Comparison of ENCODE assay signal across 11 mouse cellular contexts in the genomic region with DNA sequence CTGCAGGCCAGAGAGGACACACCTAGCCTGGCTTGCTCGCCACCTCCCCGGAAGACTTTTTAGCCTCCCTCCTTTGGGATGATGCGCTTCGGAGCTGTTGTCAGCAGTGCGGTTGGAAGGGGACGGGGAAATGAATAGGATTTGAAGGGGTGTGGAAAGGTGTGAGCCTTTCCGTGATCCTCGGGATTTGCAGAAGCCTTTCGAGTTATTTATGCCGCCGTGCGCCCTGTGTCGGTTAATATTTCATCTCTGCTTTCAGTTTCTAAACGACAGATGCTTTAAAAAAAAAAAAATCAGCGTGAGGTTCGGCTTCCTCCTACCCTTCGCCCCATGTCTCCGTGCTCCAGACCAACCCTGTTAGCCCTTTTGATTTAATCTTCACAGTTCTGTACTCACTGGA.
DNase-seq lines count a peak whose midpoint lies in the region; ATAC-seq and TF ChIP-seq lines count a peak whose summit lies in the region.
"Had no signal": no experiment of that assay in that cellular context is flagged by ENCODE, and none has a peak within 500 bp of the region (broad histone marks: within the 10 kb centered on the region; RNA-seq: fewer than 3 reads in every experiment).

No protein-coding gene starts in this region.

- H3K36me3 ChIP-seq in forebrain, postnatal 0 days (ENCODE audit: insufficient read depth): no peaks in the 10 kb centered on the region
- H3K36me3 ChIP-seq in forebrain, embryonic 16.5 days (ENCODE audit: control insufficient read depth, insufficient read depth): no peaks in the 10 kb centered on the region
- no peaks in the 10 kb centered on the region for H3K36me3 ChIP-seq in C2C12 (ENCODE audit: control insufficient read depth, insufficient read depth)
- H3K36me3 ChIP-seq in macrophage (ENCODE audit: inconsistent target): no peaks in the 10 kb centered on the region
- H3K36me3 ChIP-seq in forebrain, embryonic 13.5 days (ENCODE audit: poor library complexity, severe bottlenecking): no peaks in the 10 kb centered on the region

- 0 out of 2 replicates have a peak overlapping the region, but pooled peaks have one; percentile 1 for H3K4me2 ChIP-seq in forebrain, postnatal 0 days (ENCODE audit: low read depth)
- H3K4me2 ChIP-seq in forebrain, embryonic 16.5 days (ENCODE audit: low read length): no peak overlapping the region
- no peak overlapping the region for H3K4me2 ChIP-seq in forebrain, embryonic 13.5 days
- H3K4me2 ChIP-seq: liver, embryonic 11.5 days had no signal

- H3K4me1 ChIP-seq in forebrain, postnatal 0 days (ENCODE audit: insufficient read depth): no peaks in the 10 kb centered on the region
- peaks cover 13% of the 10 kb centered on the region for H3K4me1 ChIP-seq in forebrain, embryonic 16.5 days (replicated peaks; ENCODE audit: control insufficient read depth, insufficient read depth, low read length)
- no peaks in the 10 kb centered on the region for H3K4me1 ChIP-seq in forebrain, embryonic 13.5 days

- peak overlapping the region; percentile 40 for H3ac ChIP-seq in C2C12 (ENCODE audit: control insufficient read depth, insufficient read length, low read depth)

- H3K79me2 ChIP-seq in C2C12 (ENCODE audit: control insufficient read depth, insufficient read depth) (no peaks in the 10 kb centered on the region), macrophage (ENCODE audit: inconsistent target) (no peaks in the 10 kb centered on the region)

- no peaks in the 10 kb centered on the region for H3K79me3 ChIP-seq in C2C12 (ENCODE audit: low read depth)

- no peaks in the 10 kb centered on the region for H3K27me3 ChIP-seq in forebrain, postnatal 0 days (ENCODE audit: insufficient read depth, low read length)
- H3K27me3 ChIP-seq in forebrain, embryonic 16.5 days (replicated peaks; ENCODE audit: control insufficient read depth, insufficient read depth, low read length): no peaks in the 10 kb centered on the region
- no peaks in the 10 kb centered on the region for H3K27me3 ChIP-seq in C2C12 (ENCODE audit: control insufficient read depth, insufficient read depth, insufficient read length)
- no peaks in the 10 kb centered on the region for H3K27me3 ChIP-seq in forebrain, embryonic 13.5 days
- H3K27me3 ChIP-seq: CH12.LX had no signal

- no peak for TF ChIP-seq CTCF in forebrain, postnatal 0 days (IDR thresholded peaks at IDR 0.05; ENCODE audit: low read depth)
- TF ChIP-seq CTCF in C2C12 (IDR thresholded peaks at IDR 0.05; ENCODE audit: control insufficient read depth, insufficient read depth, insufficient read length): no peak

- DNase-seq in forebrain, postnatal 0 days: no peak
- DNase-seq in cerebellum, postnatal 25 days: peak; percentile 50 to 52
- no peak for DNase-seq in adrenal gland, postnatal 10 days
- no peak for DNase-seq in liver
- DNase-seq: heart, postnatal 4 days had no signal

- H3K9ac ChIP-seq in forebrain, postnatal 0 days: no peak overlapping the region
- no peak overlapping the region for H3K9ac ChIP-seq in forebrain, embryonic 16.5 days (replicated peaks; ENCODE audit: low read depth, low read length)
- no peak overlapping the region for H3K9ac ChIP-seq in forebrain, embryonic 13.5 days

- H3K4me3 ChIP-seq in forebrain, postnatal 0 days (ENCODE audit: low read depth, low read length): no peak overlapping the region
- H3K4me3 ChIP-seq in forebrain, embryonic 16.5 days (replicated peaks; ENCODE audit: low read length): no peak overlapping the region
- peak overlapping the region; percentile 16 for H3K4me3 ChIP-seq in C2C12 (ENCODE audit: insufficient read depth, poor library complexity, severe bottlenecking)
- peak overlapping the region; percentile 35 for H3K4me3 ChIP-seq in macrophage (ENCODE audit: inconsistent target)
- H3K4me3 ChIP-seq in forebrain, embryonic 13.5 days: no peak overlapping the region

- WGBS in forebrain, postnatal 0 days: 77% methylated on average over 18 of the region's 18 CpGs
- 73% methylated on average over 18 of the region's 18 CpGs for WGBS in forebrain, embryonic 16.5 days
- 6% methylated on average over 18 of the region's 18 CpGs for WGBS in macrophage (ENCODE audit: missing documents)
- 85% methylated on average over 18 of the region's 18 CpGs for WGBS in forebrain, embryonic 13.5 days

- H3K9me3 ChIP-seq in forebrain, postnatal 0 days (ENCODE audit: low read length): no peaks in the 10 kb centered on the region
- H3K9me3 ChIP-seq in forebrain, embryonic 16.5 days (ENCODE audit: control insufficient read depth, low read length): no peaks in the 10 kb centered on the region
- H3K9me3 ChIP-seq in forebrain, embryonic 13.5 days (replicated peaks): no peaks in the 10 kb centered on the region

- no peak for ATAC-seq in forebrain, postnatal 0 days
- ATAC-seq in forebrain, embryonic 16.5 days: no peak
- no peak for ATAC-seq in forebrain, embryonic 13.5 days

- no peak overlapping the region for H3K27ac ChIP-seq in forebrain, postnatal 0 days (ENCODE audit: low read depth, low read length)
- H3K27ac ChIP-seq in forebrain, embryonic 16.5 days (ENCODE audit: low read length): no peak overlapping the region
- no peak overlapping the region for H3K27ac ChIP-seq in macrophage
- no peak overlapping the region for H3K27ac ChIP-seq in forebrain, embryonic 13.5 days

TF ChIP-seq in C2C12, 6 proteins besides CTCF, POLR2A, EP300 and RAD21:
- TF ChIP-seq MYOD1 (IDR thresholded peaks at IDR 0.05; ENCODE audit: control insufficient read depth, insufficient read length, low read depth) (no peak), MAX (IDR thresholded peaks at IDR 0.05) (no peak), USF1 (IDR thresholded peaks at IDR 0.05; ENCODE audit: low read depth) (no peak), CEBPB (IDR thresholded peaks at IDR 0.05; ENCODE audit: low read depth) (no peak), FOSL1 (IDR thresholded peaks at IDR 0.05; ENCODE audit: insufficient read depth, low read length, poor library complexity, severe bottlenecking) (no peak), MYOG (IDR thresholded peaks at IDR 0.05; ENCODE audit: control insufficient read depth, extremely low read depth, insufficient read length) (no peak)

Comparison
In these comparisons a context has a peak if more than half of its experiments do, and no peak if none do; other contexts are left out.
1. DNase-seq: peak in cerebellum, postnatal 25 days (2 of 2); none in forebrain, postnatal 0 days (single experiment), adrenal gland, postnatal 10 days (single experiment) and liver (single experiment).
2. H3K4me3 ChIP-seq: peak in C2C12 (single experiment) and macrophage (single experiment); none in forebrain, postnatal 0 days (single experiment), forebrain, embryonic 16.5 days (single experiment) and forebrain, embryonic 13.5 days (single experiment).